Mouse (Mus musculus): ENCODE results near the gene Fam45a. TPM values are rescaled to one million over a fixed set of nuclear protein-coding genes. Genes with fewer than 3 reads are reported as not detected.

The Fam45a gene
- polyA plus RNA-seq, 1 experiment: 0.20 TPM

DNA sequence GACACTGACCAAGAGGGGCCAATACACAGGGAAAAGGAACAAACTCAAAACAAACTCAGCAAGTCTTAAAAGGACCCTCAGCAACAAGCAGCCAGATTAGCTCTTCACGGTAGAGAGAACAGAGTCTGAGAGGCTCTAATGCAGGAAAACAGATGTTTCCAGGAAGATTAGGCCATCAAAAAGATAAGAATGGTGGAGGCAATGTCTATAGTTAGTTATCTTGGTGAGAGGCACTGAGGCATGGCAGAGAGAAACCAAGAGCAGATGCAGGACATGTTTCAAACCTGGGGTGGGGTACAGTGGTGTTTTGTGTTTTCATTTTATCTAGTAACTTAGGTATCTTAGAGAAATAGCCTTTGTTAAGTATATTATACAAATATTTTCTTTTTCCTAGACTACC lies 60.9 kb downstream of the Fam45a start:
- no peaks in the 10 kb centered on the region for H3K9me3 ChIP-seq (ENCODE audit: control insufficient read depth, low read length)
- peak overlapping the region; percentile 95 for H3K4me3 ChIP-seq (replicated peaks)
- peaks cover 64% of the 10 kb centered on the region for H3K4me1 ChIP-seq (ENCODE audit: control insufficient read depth)
- H3K36me3 ChIP-seq (ENCODE audit: control insufficient read depth): peaks cover 64% of the 10 kb centered on the region
- no peaks in the 10 kb centered on the region for H3K27me3 ChIP-seq (ENCODE audit: control insufficient read depth)
- TF ChIP-seq TAL1 (IDR thresholded peaks at IDR 0.05; ENCODE audit: low read length) (peak; percentile 85), GATA1 (IDR thresholded peaks at IDR 0.05; ENCODE audit: low read length) (peak; percentile 94)

DNA sequence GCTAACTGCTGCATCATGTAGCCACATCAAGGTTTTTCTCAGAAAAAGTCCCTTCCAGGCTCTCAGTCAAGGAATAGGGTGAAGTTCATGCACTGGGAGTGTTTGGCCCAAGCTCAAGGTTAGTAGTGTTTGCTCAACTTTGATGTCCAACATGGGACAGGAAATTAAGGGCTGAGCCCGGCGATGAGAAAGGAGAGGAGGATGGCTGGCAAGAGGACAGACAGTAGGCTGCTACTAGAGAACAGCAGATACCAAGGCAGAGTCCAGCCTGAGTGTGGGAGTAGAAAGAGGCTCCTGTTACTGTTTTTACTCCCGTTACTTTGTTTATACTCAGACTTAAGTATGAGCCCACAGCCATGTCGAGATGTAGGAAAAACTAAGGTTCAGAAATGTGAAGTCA lies 62.1 kb downstream of the Fam45a start:
- H3K36me3 ChIP-seq (ENCODE audit: control insufficient read depth): peaks cover 54% of the 10 kb centered on the region
- H3K9me3 ChIP-seq (ENCODE audit: control insufficient read depth, low read length): no peaks in the 10 kb centered on the region
- H3K4me1 ChIP-seq (ENCODE audit: control insufficient read depth): peaks cover 58% of the 10 kb centered on the region
- peak overlapping the region; percentile 95 for H3K4me3 ChIP-seq (replicated peaks)
- H3K27me3 ChIP-seq (ENCODE audit: control insufficient read depth): no peaks in the 10 kb centered on the region
- TF ChIP-seq GATA1 (IDR thresholded peaks at IDR 0.05; ENCODE audit: low read length): no peak
- no peak for TF ChIP-seq TAL1 (IDR thresholded peaks at IDR 0.05; ENCODE audit: low read length)

DNA sequence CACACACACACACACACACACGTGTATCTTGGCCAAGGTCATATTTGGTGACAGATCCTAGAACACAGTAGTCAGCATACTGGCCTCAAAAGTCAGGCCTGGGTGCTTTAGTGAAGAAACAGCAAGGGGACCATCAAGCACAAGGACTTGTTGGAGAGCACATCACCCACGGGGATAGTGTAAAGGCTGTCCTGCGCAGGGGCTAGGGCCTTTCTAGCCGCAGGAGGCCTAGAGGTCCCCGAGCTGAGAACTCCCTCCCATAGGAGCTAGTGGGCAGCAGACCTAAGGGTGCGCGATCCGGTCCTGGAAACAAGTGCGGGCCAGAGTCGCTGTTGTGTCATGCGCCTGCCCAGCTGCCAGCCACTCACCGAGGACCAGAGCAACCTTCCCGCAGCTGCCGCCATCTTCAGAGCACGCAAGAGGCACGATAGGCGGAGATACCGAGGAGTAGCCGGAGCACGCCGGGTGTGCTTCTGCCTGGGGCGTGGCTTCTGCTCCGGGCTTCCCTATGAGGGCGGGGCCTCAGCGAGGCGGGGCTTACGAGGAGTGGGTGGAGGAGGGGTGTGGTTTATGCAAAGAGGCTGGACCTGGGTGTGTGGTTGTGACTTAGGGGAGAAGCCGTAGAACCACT lies 62.8 kb downstream of the Fam45a start, which contains the start of gene Prdx3:
Prdx3 (minus strand) TSS at position 493 of the 631 bp plus-strand sequence.
- no peak for TF ChIP-seq TAL1 (IDR thresholded peaks at IDR 0.05; ENCODE audit: low read length)
- TF ChIP-seq GATA1 (IDR thresholded peaks at IDR 0.05; ENCODE audit: low read length): peak; percentile 29; the same call in 1 of the 2 replicates
- Histone ChIP-seq H3K4me3 (replicated peaks) (peak within 1 kb of the TSS; percentile 95), H3K4me1 (ENCODE audit: control insufficient read depth) (peaks cover 54% of the 10 kb centered on the region), H3K9me3 (ENCODE audit: control insufficient read depth, low read length) (no peaks in the 10 kb centered on the region), H3K36me3 (ENCODE audit: control insufficient read depth) (peaks cover 48% of the 10 kb centered on the region), H3K27me3 (ENCODE audit: control insufficient read depth) (no peaks in the 10 kb centered on the region)

DNA sequence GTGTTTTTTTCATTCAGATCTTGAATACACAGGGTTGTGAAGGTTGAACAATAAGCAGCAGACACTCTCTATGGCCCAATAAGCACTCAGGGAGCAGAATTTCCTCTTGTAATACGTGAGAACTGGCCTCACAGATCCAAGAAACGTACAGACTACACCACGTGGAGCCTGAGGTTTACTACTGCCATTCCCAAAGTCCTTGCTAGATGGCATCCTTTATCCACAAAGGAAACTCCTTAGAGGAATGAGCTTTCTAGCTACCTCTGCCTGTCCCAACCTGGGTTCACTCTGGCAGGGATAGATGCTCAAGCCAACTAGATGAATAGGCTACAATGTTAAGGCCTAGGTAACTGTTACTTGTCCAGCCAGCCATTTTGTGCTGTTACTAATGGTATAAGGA lies 71.7 kb downstream of the Fam45a start:
- H3K27me3 ChIP-seq (ENCODE audit: control insufficient read depth): no peaks in the 10 kb centered on the region
- no peaks in the 10 kb centered on the region for H3K9me3 ChIP-seq (ENCODE audit: control insufficient read depth, low read length)
- H3K36me3 ChIP-seq (ENCODE audit: control insufficient read depth): no peaks in the 10 kb centered on the region
- H3K4me1 ChIP-seq (ENCODE audit: control insufficient read depth): peaks cover 24% of the 10 kb centered on the region
- TF ChIP-seq TAL1 (IDR thresholded peaks at IDR 0.05; ENCODE audit: low read length): no peak
- no peak for TF ChIP-seq GATA1 (IDR thresholded peaks at IDR 0.05; ENCODE audit: low read length)
- no peak overlapping the region for H3K4me3 ChIP-seq (replicated peaks)

Other genes starting within 250 kb of the Fam45a start
- 0.79 and 1.6 TPM in 2 replicates for gene Cacul1, start 230.6 kb upstream of the Fam45a start, polyA plus RNA-seq (2012)
- 0.60 and 0.95 TPM in 2 replicates for gene Nanos1, start 55.6 kb upstream of the Fam45a start, polyA plus RNA-seq (2012)
- 5.8 and 7.7 TPM in 2 replicates for gene Eif3a, start 20.9 kb upstream of the Fam45a start, polyA plus RNA-seq (2012)
- gene Sfxn4, start 49.9 kb downstream of the Fam45a start, polyA plus RNA-seq (2012): 0.04 TPM in 1 of 2 replicates, not detected in the other
- 3.3 and 3.7 TPM in 2 replicates for gene Prdx3, start 63.0 kb downstream of the Fam45a start, polyA plus RNA-seq (2012)
- gene Grk5, start 78.2 kb downstream of the Fam45a start, polyA plus RNA-seq (2012): 0.06 and 0.20 TPM in 2 replicates